18 mouse cellular contexts compared by ENCODE assay signal in genomic region chr6:50846740-50847516, GRCm38 (mm10).
DNase-seq lines count a peak whose midpoint lies in the region; ATAC-seq and TF ChIP-seq lines count a peak whose summit lies in the region.
"Had no signal": no experiment of that assay in that cellular context is flagged by ENCODE, and none has a peak within 500 bp of the region (broad histone marks: within the 10 kb centered on the region; RNA-seq: fewer than 3 reads in every experiment).

No protein-coding gene starts in this region.

- H3K4me1 ChIP-seq in lung, postnatal 0 days (ENCODE audit: insufficient read depth, low read depth, low read length), result no peaks in the 10 kb centered on the region
- peaks cover 20% of the 10 kb centered on the region for H3K4me1 ChIP-seq in embryonic facial prominence, embryonic 13.5 days
- peaks cover 15% of the 10 kb centered on the region for H3K4me1 ChIP-seq in neural tube, embryonic 13.5 days (replicated peaks)
- H3K4me1 ChIP-seq: heart, embryonic 15.5 days; liver, embryonic 15.5 days had no signal

- TF ChIP-seq CTCF in lung, postnatal 0 days (IDR thresholded peaks at IDR 0.05), result no peak

- H3K36me3 ChIP-seq in lung, postnatal 0 days (ENCODE audit: insufficient read depth, low read length), result no peaks in the 10 kb centered on the region
- H3K36me3 ChIP-seq in embryonic facial prominence, embryonic 13.5 days, result no peaks in the 10 kb centered on the region
- no peaks in the 10 kb centered on the region for H3K36me3 ChIP-seq in neural tube, embryonic 13.5 days
- H3K36me3 ChIP-seq: heart, embryonic 15.5 days; limb, embryonic 12.5 days; liver, embryonic 15.5 days had no signal

- H3K27me3 ChIP-seq in lung, postnatal 0 days (replicated peaks; ENCODE audit: insufficient read depth, low read length), result no peaks in the 10 kb centered on the region
- no peaks in the 10 kb centered on the region for H3K27me3 ChIP-seq in embryonic facial prominence, embryonic 13.5 days
- H3K27me3 ChIP-seq in neural tube, embryonic 13.5 days, result no peaks in the 10 kb centered on the region
- H3K27me3 ChIP-seq: limb, embryonic 12.5 days; liver, embryonic 15.5 days had no signal

- TF ChIP-seq EP300 in lung, postnatal 0 days (IDR thresholded peaks at IDR 0.05), result 0 out of 2 replicates have a peak, but pooled peaks have one; percentile 13

- no peak overlapping the region for H3K4me2 ChIP-seq in lung, postnatal 0 days (replicated peaks; ENCODE audit: low read depth, low read length)
- H3K4me2 ChIP-seq in embryonic facial prominence, embryonic 13.5 days, result peak overlapping the region; percentile 23
- H3K4me2 ChIP-seq in neural tube, embryonic 13.5 days, result peak overlapping the region; percentile 9; the same call in 1 of the 2 replicates
- H3K4me2 ChIP-seq: heart, embryonic 15.5 days; limb, embryonic 12.5 days; liver, embryonic 15.5 days had no signal

- no peaks in the 10 kb centered on the region for H3K9me3 ChIP-seq in lung, postnatal 0 days (ENCODE audit: low read length)
- H3K9me3 ChIP-seq in embryonic facial prominence, embryonic 13.5 days, result no peaks in the 10 kb centered on the region
- H3K9me3 ChIP-seq in neural tube, embryonic 13.5 days, result no peaks in the 10 kb centered on the region
- H3K9me3 ChIP-seq: heart, embryonic 15.5 days; limb, embryonic 12.5 days; liver, embryonic 15.5 days had no signal

- no peak overlapping the region for H3K27ac ChIP-seq in lung, postnatal 0 days (ENCODE audit: low read length)
- peak overlapping the region; percentile 83 for H3K27ac ChIP-seq in embryonic facial prominence, embryonic 13.5 days
- peak overlapping the region; percentile 71 for H3K27ac ChIP-seq in neural tube, embryonic 13.5 days (replicated peaks)
- H3K27ac ChIP-seq: heart, embryonic 15.5 days; left cerebral cortex, adult 2 months; limb, embryonic 12.5 days; liver, embryonic 15.5 days; stomach, postnatal 0 days had no signal

- H3K9ac ChIP-seq in lung, postnatal 0 days (replicated peaks; ENCODE audit: low read depth), result no peak overlapping the region
- no peak overlapping the region for H3K9ac ChIP-seq in embryonic facial prominence, embryonic 13.5 days
- H3K9ac ChIP-seq in neural tube, embryonic 13.5 days, result no peak overlapping the region
- H3K9ac ChIP-seq: heart, embryonic 15.5 days; limb, embryonic 12.5 days; liver, embryonic 15.5 days had no signal

- WGBS in lung, postnatal 0 days, result 40% methylated on average over 18 of the region's 18 CpGs
- WGBS in embryonic facial prominence, embryonic 13.5 days, result 40% methylated on average over 18 of the region's 18 CpGs
- WGBS in neural tube, embryonic 13.5 days, result 44% methylated on average over 18 of the region's 18 CpGs

- peak; percentile 29 for DNase-seq in lung, postnatal 0 days (ENCODE audit: low spot score)
- no peak for DNase-seq in lung, postnatal 10 days
- no peak for DNase-seq in kidney, postnatal 10 days
- no peak for DNase-seq in heart, adult 18-20 months
- DNase-seq in thymus, postnatal 0 days (ENCODE audit: low spot score), result no peak
- DNase-seq: cerebellum, adult 11 months; cerebellum, postnatal 36 days; heart, adult 11 months; thymus, postnatal 25 days had no signal

- H3K4me3 ChIP-seq in lung, postnatal 0 days (ENCODE audit: low read depth, low read length), result no peak overlapping the region
- no peak overlapping the region for H3K4me3 ChIP-seq in embryonic facial prominence, embryonic 13.5 days
- no peak overlapping the region for H3K4me3 ChIP-seq in neural tube, embryonic 13.5 days
- H3K4me3 ChIP-seq: erythroblast, embryonic 14.5 days; heart, embryonic 15.5 days; left cerebral cortex, adult 2 months; limb, embryonic 12.5 days; liver, embryonic 15.5 days had no signal

- ATAC-seq in lung, postnatal 0 days, result no peak
- ATAC-seq in embryonic facial prominence, embryonic 13.5 days (ENCODE audit: insufficient number of reproducible peaks, insufficient read depth, low FRiP score, low TSS enrichment, low read depth), result no peak
- peak; percentile 78 for ATAC-seq in granulocyte monocyte progenitor cell, adult 5-6 weeks (replicated peaks; ENCODE audit: poor library complexity, severe bottlenecking)
- ATAC-seq in neural tube, embryonic 13.5 days (ENCODE audit: low read depth), result no peak
